Mouse (Mus musculus) gastrocnemius, adult 18-20 months (tissue): ENCODE results near the gene Ezh1. TPM values are rescaled to one million over a fixed set of nuclear protein-coding genes. Genes with fewer than 3 reads are reported as not detected.

Experiments
- DNase-seq: peaks from one replicate; pipeline ENCODE4 v3.0.0; 2021; ENCODE audit warnings: low spot score
- total RNA-seq, 2 experiments: library from RNA; stranded (reverse); gene quantifications; 2 replicates each; pipeline ENCODE4 v1.2.3; 2021

Gene Ezh1
- total RNA-seq, 2 experiments from 2014 or later: 25.3 to 26.3 TPM

DNA sequence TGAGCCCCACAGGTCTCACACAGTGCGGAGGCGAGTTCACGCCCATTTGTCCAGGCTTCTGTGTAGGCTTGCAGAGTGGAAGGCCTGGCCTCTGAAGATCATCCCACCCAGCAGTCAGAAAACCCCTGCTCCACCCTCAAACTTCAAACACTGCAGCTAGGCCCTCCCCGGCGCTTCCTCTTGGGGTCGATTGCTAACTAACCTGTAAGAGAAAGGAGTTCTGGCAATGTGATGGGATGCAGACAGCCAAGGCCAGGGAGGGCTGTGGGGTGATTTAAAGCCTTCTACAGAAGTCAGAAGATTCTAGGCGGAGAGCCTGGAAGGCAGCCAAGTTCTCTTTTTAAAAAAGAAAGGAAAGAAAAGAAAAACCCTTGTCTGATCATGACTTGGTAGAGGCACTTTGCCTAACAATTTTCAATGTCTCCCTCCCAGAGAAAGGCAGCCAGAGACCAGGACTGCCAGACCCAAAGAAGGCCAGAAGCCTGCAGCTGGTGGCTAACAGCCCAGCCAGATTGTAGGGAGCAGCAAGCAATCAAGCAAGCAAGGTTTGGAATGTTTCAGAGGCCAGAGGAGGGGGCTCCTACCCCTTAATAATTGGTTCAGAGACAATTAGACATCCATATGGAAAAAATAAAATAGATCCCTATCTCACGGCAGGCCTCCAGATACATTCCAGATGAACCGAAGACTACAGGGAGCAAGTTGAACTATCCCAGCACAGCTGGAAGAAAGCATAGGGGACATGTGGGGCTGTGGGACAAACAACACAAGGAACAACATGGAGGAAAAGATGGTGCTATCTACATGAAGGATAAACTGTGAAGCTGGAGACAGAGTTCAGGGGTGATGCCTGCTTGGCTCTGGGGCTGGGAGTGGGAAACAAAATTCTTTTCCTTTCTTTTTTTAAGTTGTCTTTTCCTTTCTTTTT lies 76.8 kb downstream of the Ezh1 start:
- DNase-seq: peak; percentile 57

DNA sequence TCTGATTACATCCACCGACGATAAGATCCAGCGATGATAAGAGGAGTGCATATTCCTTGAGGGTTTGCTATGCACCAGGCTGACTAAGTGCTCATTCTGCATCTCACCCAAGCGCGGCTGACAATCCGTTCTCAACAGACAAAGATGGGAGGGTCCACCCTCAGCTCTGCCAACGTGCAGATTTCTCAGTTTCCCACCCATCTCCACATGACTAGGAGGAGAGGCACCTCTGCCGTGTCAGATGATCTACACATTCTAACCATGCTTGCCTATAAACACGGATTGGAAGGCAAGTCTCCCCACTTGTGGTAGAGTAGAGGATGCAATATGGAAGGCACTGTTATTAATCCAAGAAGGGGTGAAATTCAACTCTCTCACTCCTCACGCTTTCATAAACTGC lies 77.5 kb downstream of the Ezh1 start:
- DNase-seq: no peak

DNA sequence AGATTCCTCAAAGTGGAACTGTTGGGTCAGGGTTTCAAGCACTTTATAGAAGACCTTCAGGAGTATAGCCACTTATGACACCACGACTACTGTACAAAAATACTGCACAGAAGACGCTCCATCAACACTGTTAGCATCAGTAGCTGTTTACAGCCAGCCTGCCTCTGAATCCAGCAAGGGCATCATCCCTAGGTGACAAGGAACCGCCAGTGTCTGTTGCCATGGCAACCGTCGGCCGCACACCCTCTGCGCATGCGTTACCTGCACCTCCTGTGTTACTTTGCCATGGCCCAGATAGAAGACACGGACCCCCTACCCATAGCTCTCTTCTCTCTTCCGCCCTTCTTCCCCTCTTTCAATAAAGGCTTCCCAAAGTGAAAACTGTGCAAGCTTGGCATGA lies 79.9 kb downstream of the Ezh1 start:
- no peak for DNase-seq

DNA sequence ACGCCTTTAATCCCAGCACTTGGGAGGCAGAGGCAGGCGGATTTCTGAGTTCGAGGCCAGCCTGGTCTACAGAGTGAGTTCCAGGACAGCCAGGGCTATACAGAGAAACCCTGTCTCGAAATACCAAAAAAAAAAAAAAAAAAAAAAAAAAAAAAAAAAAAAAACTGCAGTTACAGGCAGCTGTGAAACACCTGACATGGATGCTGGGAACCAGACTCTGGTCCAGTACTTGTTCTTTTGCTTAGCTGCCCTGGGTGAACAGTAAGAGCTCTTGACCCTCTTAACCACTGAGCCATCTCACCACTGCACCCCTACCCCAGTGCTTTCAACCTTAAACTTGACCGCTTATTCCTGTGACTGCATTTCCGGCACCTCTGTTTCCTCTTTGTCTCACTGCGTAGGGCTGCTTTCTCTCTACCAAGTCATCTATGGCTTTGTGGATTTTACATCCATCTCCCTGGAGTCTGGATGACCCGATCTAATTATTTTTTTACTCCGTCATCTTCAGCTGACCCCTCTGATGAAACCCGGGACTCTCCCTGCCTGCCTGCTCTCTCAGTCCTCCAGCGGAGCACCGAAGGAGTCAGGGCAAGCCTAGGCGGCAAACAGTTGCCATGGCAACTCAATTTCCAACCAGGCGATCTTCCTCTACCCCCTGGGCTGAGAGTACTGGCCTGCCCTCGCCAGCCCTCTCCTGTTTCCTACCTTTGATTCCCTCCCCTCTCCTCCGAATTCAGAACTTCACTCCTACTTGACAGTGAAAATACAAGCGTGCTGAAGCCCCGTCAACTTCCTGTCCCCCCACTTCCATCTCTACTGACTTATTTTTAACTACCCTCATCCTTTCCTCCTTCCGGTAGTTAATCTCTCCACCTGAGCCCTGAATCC lies 82.7 kb downstream of the Ezh1 start:
- DNase-seq: no peak

DNA sequence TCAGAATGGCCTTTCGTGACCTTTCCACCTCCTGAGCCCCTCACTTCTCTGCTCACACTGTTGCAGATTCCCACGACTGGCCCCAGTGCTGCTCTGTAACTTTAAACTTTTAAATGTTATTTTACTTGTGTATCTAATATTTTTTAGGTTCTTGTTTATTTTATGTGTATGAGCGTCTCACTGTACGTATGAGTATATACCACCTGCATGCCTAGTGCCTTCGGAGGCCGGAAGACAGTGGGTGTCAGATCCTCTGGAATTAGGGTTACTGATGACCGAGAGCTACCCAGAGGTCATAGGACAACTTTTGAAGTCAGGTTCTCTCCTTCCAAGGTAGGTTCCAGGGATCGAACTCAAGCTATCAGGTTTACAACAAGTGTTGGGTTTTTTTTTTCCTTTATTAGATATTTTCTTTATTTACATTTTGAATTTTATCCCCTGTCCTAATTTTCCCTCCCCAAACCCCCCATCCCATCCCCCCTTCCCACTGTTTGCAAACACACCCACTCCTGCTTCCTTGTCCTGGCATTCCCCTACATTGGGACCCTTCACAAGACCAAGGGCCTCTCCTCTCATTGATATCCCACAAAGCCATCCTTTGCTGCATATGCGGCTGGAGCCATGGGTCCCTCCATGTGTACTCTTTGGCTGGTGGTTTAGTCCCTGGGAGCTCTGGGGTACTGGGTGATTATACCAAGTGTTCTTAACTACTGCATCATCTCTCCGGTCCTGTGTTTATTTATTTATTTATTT lies 83.9 kb downstream of the Ezh1 start:
- no peak for DNase-seq

Other genes starting within 250 kb of the Ezh1 start
- gene Atp6v0a1, start 217.0 kb downstream of the Ezh1 start, total RNA-seq: 10 to 100 TPM; 57.0 to 74.4 TPM
- 1 to 10 TPM; 3.9 TPM for gene Naglu, start 156.5 kb downstream of the Ezh1 start, total RNA-seq
- under 1 TPM; 0.16 to 0.33 TPM for gene Hsd17b1, start 148.1 kb downstream of the Ezh1 start, total RNA-seq
- gene Coasy, start 143.9 kb downstream of the Ezh1 start, total RNA-seq: 1 to 10 TPM; 7.3 to 7.7 TPM
- 10 to 100 TPM; 12.3 to 14.4 TPM for gene Mlx, start 139.2 kb downstream of the Ezh1 start, total RNA-seq
- 1 to 10 TPM; 1.7 to 2.0 TPM for gene Psmc3ip, start 131.0 kb downstream of the Ezh1 start, total RNA-seq
- 10 to 100 TPM; 27.1 to 30.4 TPM for gene Retreg3, start 106.6 kb downstream of the Ezh1 start, total RNA-seq
- 10 to 100 TPM; 24.7 to 26.2 TPM for gene Tubg1, start 106.5 kb downstream of the Ezh1 start, total RNA-seq
- 1 to 10 TPM; 2.7 to 3.3 TPM for gene Tubg2, start 70.6 kb downstream of the Ezh1 start, total RNA-seq
- gene Cntnap1, start 55.9 kb downstream of the Ezh1 start, total RNA-seq: 1 to 10 TPM in 1 of 2 experiments, under 1 TPM in 1; 0.82 to 1.2 TPM
- 10 to 100 TPM; 19.4 to 24.2 TPM for gene Plekhh3, start 55.1 kb downstream of the Ezh1 start, total RNA-seq
- gene Ccr10, start 51.0 kb downstream of the Ezh1 start, total RNA-seq: not detected
- 10 to 100 TPM; 30.1 to 31.0 TPM for gene Ramp2, start 19.6 kb upstream of the Ezh1 start, total RNA-seq
- 10 to 100 TPM; 46.1 to 46.8 TPM for gene Vps25, start 27.2 kb upstream of the Ezh1 start, total RNA-seq
- under 1 TPM; 0.23 to 0.26 TPM for gene Wnk4, start 34.1 kb upstream of the Ezh1 start, total RNA-seq
- gene Cntd1, start 52.5 kb upstream of the Ezh1 start, total RNA-seq: under 1 TPM; 0.31 to 0.37 TPM
- 10 to 100 TPM; 71.2 to 81.6 TPM for gene Coa3, start 52.7 kb upstream of the Ezh1 start, total RNA-seq
- gene Becn1, start 75.8 kb upstream of the Ezh1 start, total RNA-seq: 10 to 100 TPM; 85.6 to 95.6 TPM
- gene Psme3, start 89.8 kb upstream of the Ezh1 start, total RNA-seq: 10 to 100 TPM; 66.4 to 81.3 TPM
- gene Aoc2, start 98.6 kb upstream of the Ezh1 start, total RNA-seq: 1 to 10 TPM; 1.0 to 1.1 TPM
- 1 to 10 TPM; 5.3 to 9.6 TPM for gene Aoc3, start 104.1 kb upstream of the Ezh1 start, total RNA-seq
- not detected for gene G6pc, start 141.1 kb upstream of the Ezh1 start, total RNA-seq
- gene Aarsd1, start 191.2 kb upstream of the Ezh1 start, total RNA-seq: 10 to 100 TPM; 22.8 to 25.7 TPM
- gene Gm27029, start 198.3 kb upstream of the Ezh1 start, total RNA-seq: 1 to 10 TPM; 5.5 to 6.8 TPM
- 1 to 10 TPM; 7.5 to 7.7 TPM for gene Rundc1, start 198.6 kb upstream of the Ezh1 start, total RNA-seq
- 10 to 100 TPM; 74.3 to 82.6 TPM for gene Ptges3l, start 198.9 kb upstream of the Ezh1 start, total RNA-seq
- gene Rpl27, start 215.8 kb upstream of the Ezh1 start, total RNA-seq: 10 to 100 TPM; 33.9 to 45.4 TPM
- gene Ifi35, start 221.9 kb upstream of the Ezh1 start, total RNA-seq: 1 to 10 TPM; 8.6 to 8.7 TPM
- gene Rnd2, start 238.5 kb upstream of the Ezh1 start, total RNA-seq: 1 to 10 TPM; 2.5 to 4.2 TPM
- gene Vat1, start 239.8 kb upstream of the Ezh1 start, total RNA-seq: 10 to 100 TPM; 10.8 to 16.1 TPM